Mouse (Mus musculus) thymus, adult 2 months (tissue): ENCODE measurements around the gene Dst. TPM values are rescaled to one million over a fixed set of nuclear protein-coding genes. Genes with fewer than 3 reads are reported as not detected.
A peak's percentile ranks its signal among the peaks of the same experiment; 100 is the strongest.

Source experiments
- DNase-seq: peaks from one replicate; pipeline ENCODE4 v3.0.0; 2021
- H3K27ac ChIP-seq: fragments of 200-500 bp; 2 replicates; pipeline ENCODE4 v1.5.1; 2012; ENCODE audit warnings: low read length, control low read depth; ENCODE audit not compliant: control insufficient read depth, insufficient read depth
- H3K27me3 ChIP-seq: fragments of 200-500 bp; 2 replicates; pipeline ENCODE4 v1.6.1; 2012; ENCODE audit warnings: mild to moderate bottlenecking, low read length, moderate library complexity, mixed read lengths; ENCODE audit not compliant: control insufficient read depth, insufficient read depth
- H3K36me3 ChIP-seq: fragments of 200-500 bp; 2 replicates; pipeline ENCODE4 v1.6.1; 2012; ENCODE audit warnings: mild to moderate bottlenecking, low read length, moderate library complexity; ENCODE audit not compliant: control insufficient read depth, insufficient read depth
- H3K4me1 ChIP-seq: fragments of 200-500 bp; replicated peaks from 2 replicates; pipeline ENCODE4 v1.6.1; 2012; ENCODE audit warnings: low read length; ENCODE audit not compliant: control insufficient read depth, insufficient read depth
- H3K4me3 ChIP-seq: fragments of 200-500 bp; 2 replicates; pipeline ENCODE4 v1.5.1; 2012; ENCODE audit warnings: mild to moderate bottlenecking, low read length, control low read depth, moderate library complexity; ENCODE audit not compliant: control insufficient read depth, insufficient read depth
- CTCF ChIP-seq: fragments of 200-500 bp; IDR thresholded peaks from 2 replicates; pipeline ENCODE4 v1.5.1; 2012; ENCODE audit warnings: mild to moderate bottlenecking, control low read depth, low read length, moderate library complexity, borderline replicate concordance; ENCODE audit not compliant: control insufficient read depth, poor library complexity, insufficient read depth; ENCODE audit errors: extremely low read depth
- POLR2A ChIP-seq: fragments of 200-500 bp; IDR thresholded peaks from 2 replicates; pipeline ENCODE4 v1.6.1; 2012; ENCODE audit warnings: mild to moderate bottlenecking, low read length, control low read depth, moderate library complexity; ENCODE audit not compliant: control insufficient read depth, poor library complexity, insufficient read depth; ENCODE audit errors: extremely low read depth
- WGBS: fragments of 180-500 bp; shearing (Covaris S2); methylation state at CpG from one replicate; pipeline ENCODE4 v1.1.7; 2018; 5-methylcytosine and 5-hydroxymethylcytosine counted together
- polyA plus RNA-seq: library from polyadenylated mRNA; depleted of rRNA; stranded (reverse); fragments of >200 nt; gene quantifications from 2 replicates; pipeline ENCODE4 v1.2.3, GENCODE M21; 2012; rRNA removed

Gene Dst
- 23.1 and 24.2 TPM in 2 replicates for polyA plus RNA-seq

DNA sequence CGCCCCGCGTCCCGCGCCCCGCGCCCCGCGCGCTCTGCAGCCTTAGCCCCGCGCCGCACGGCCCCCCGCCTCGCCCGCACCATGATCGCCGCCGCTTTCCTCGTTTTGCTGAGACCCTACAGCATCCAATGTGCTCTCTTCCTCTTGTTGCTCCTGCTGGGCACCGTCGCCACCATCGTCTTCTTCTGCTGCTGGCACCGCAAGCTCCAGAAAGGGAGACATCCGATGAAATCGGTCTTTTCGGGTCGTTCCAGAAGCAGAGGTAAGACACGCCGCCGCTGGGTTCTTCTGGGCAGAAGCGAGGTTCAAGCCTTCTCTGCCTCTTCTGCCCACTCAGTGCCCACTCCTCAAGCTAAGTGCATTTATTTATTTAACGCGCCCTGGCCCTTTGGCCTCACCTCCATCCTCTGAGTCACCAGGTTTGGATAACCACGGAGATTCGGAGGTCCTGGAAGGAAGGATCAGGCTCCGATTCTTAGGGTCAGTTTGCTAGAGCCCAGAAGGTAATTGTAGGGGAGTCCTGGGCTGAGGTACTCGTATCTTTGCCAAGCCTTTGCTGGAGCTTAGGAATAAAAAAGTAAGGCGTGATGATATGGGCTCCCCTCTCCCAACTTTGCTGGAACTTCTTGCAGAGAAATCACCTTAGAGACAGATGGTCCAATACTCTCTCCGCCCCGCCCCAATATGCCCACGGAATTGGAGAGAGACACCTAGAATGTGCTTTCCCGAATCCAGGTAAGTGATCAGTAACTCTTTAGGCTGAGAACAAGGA, at the start of gene Dst:
Gene Dst, plus strand, starts transcription at position 35 of the 772 bp plus-strand sequence.
- peak within 1 kb of the TSS; percentile 38 for H3K4me3 ChIP-seq
- H3K27ac ChIP-seq: no peak within 1 kb of the TSS
- WGBS: 6% methylated on average over 44 of the region's 44 CpGs
- DNase-seq: no peak
- H3K36me3 ChIP-seq: no peaks in the 10 kb centered on the region
- TF ChIP-seq CTCF: no peak
- no peak for TF ChIP-seq POLR2A
- H3K27me3 ChIP-seq: peaks cover 9% of the 10 kb centered on the region; the same call in 1 of the 2 replicates
- peaks cover 13% of the 10 kb centered on the region for H3K4me1 ChIP-seq

GRCm38 (mm10) chr1:33869031-33869430, 39.0 kb upstream of the Dst start:
- TF ChIP-seq POLR2A (no peak), CTCF (no peak)
- whole genome bisulfite sequencing: 96% methylated on average over 2 of the region's 2 CpGs
- DNase-seq: no peak
- Histone ChIP-seq H3K27ac (no peak overlapping the region), H3K27me3 (no peaks in the 10 kb centered on the region), H3K4me1 (no peaks in the 10 kb centered on the region), H3K4me3 (no peak overlapping the region), H3K36me3 (no peaks in the 10 kb centered on the region)

GRCm38 (mm10) chr1:33869437-33869836, 38.6 kb upstream of the Dst start:
- Histone ChIP-seq H3K4me3 (no peak overlapping the region), H3K36me3 (no peaks in the 10 kb centered on the region), H3K27ac (no peak overlapping the region), H3K4me1 (no peaks in the 10 kb centered on the region), H3K27me3 (no peaks in the 10 kb centered on the region)
- DNase-seq: no peak
- 85% methylated on average over 3 of the region's 3 CpGs for WGBS
- no peak for TF ChIP-seq CTCF
- TF ChIP-seq POLR2A: no peak

- no peak for TF ChIP-seq CTCF
- TF ChIP-seq POLR2A: no peak
- H3K36me3 ChIP-seq: no peaks in the 10 kb centered on the region
- H3K27ac ChIP-seq: no peak overlapping the region
- WGBS: 88% methylated on average over 5 of the region's 5 CpGs
- DNase-seq: no peak
- no peak overlapping the region for H3K4me3 ChIP-seq
- no peaks in the 10 kb centered on the region for H3K27me3 ChIP-seq
- no peaks in the 10 kb centered on the region for H3K4me1 ChIP-seq
Observed at GRCm38 (mm10) chr1:33873561-33873960, 34.5 kb upstream of the Dst start.

GRCm38 (mm10) chr1:33875691-33876090, 32.3 kb upstream of the Dst start:
- 76% methylated on average over 6 of the region's 6 CpGs for WGBS
- no peak for TF ChIP-seq CTCF
- no peak for TF ChIP-seq POLR2A
- Histone ChIP-seq H3K4me1 (no peaks in the 10 kb centered on the region), H3K27ac (no peak overlapping the region), H3K4me3 (no peak overlapping the region), H3K27me3 (no peaks in the 10 kb centered on the region), H3K36me3 (no peaks in the 10 kb centered on the region)
- peak; percentile 25 for DNase-seq

- WGBS: 92% methylated on average over 3 of the region's 3 CpGs
- DNase-seq: no peak
- Histone ChIP-seq H3K27me3 (no peaks in the 10 kb centered on the region), H3K36me3 (no peaks in the 10 kb centered on the region), H3K27ac (no peak overlapping the region), H3K4me3 (no peak overlapping the region), H3K4me1 (no peaks in the 10 kb centered on the region)
- TF ChIP-seq POLR2A: no peak
- TF ChIP-seq CTCF: no peak
Observed at GRCm38 (mm10) chr1:33876416-33876815, 31.6 kb upstream of the Dst start.
